Mouse (Mus musculus): ENCODE measurements around the gene Babam2.
A peak's percentile ranks its signal among the peaks of the same experiment; 100 is the strongest.

Babam2 gene

DNA sequence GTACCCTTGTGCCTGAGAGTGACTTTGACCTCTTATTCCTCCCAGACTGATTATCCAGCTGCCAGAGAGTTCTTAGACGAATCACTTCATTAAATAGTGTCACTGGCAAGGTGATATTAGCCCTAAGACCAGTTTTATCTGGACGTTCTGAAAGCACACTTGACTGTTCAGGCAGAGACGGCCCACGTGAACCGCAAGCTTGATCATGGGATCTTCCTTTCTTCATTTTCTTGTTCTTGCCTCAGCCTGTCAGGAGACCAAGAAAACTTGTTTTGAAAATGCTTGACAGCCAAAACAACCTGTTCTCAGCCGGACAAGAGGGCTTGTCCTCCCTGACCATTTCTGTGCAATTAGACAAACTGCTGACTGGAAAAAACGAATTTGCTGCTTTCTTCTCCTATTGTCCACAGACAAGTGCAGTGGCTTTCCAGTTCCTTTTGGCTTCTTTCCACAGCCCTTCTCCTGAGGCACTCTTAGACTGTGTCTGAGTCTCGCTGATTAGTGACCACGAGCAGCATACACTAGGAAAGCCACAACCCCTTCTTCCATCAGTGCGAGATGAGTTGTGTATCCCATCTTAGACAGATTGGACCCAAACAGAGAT, 372.2 kb downstream of the Babam2 start:
- no peak for DNase-seq (ENCODE audit: low read depth in 2 of 2, low spot score in 2 of 2)

- DNase-seq (ENCODE audit: low read depth in 2 of 2, low spot score in 2 of 2), result no peak
Measured at GRCm38 (mm10) chr5:32070781-32071180, 373.3 kb downstream of the Babam2 start.

DNA sequence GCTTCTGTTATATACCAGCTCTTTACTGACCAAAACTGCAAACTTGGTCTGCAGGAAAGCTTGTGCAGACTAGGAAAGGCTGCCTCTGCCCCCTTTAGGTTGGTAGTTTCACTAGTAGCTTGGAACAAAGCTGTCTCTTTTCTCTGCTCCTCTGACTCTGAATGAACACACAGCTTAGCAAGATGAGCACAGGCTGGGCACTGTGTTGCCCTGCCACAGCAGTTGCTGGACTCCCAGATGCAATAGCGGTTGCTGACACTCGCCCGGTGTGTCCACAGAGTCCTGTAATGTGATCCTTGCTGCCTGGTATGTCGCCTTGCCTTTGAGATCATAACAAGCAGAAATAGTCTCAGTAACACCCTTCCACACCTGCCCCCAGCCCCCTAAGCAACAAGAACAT, 373.8 kb downstream of the Babam2 start:
- no peak for DNase-seq (ENCODE audit: low read depth in 2 of 2, low spot score in 2 of 2)

- DNase-seq (ENCODE audit: low read depth in 2 of 2, low spot score in 2 of 2), result no peak
Measured at GRCm38 (mm10) chr5:32071824-32072223, 374.3 kb downstream of the Babam2 start.

DNA sequence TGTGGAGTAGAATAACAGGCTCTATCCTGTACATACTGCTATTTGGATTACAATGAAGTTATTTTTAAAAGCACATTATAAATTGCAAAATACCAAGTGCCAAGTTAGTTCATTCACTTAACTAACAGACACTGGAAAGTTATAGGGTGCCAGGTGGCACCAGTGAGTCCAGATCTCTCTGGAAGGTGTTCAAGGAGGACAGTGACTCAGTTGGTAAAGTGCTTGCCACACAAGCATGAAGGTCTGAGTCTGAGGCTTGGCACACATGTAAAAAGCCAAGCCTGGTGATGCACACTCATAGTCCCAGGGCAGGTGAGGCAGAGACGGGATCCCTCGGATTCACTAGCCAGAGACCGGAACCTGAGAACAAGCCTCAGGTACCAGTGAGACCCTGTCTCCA, 375.4 kb downstream of the Babam2 start:
- no peak for DNase-seq (ENCODE audit: low read depth in 2 of 2, low spot score in 2 of 2)

GRCm38 (mm10) chr5:32074053-32074452, 376.6 kb downstream of the Babam2 start:
- DNase-seq (ENCODE audit: low read depth in 2 of 2, low spot score in 2 of 2), result no peak

DNA sequence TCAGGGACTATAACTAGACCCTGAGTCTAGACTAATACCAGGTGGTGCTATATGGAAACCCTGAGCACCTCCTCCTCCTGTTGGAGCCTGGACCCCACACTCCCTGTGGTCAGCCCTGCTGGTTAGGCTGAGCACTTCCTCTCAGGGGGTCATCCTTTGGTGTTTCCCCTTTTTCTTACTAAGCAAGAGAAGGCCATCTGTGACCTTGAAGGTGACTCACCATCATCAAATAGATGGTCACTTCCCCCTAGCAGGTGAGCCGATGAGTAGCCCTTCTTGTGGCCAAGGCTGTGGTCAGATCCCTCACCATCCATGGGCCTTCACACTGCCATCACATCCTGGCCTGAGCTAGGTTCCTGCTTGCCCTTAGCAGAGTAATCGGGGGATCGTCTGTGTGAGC, 379.7 kb downstream of the Babam2 start:
- no peak for DNase-seq (ENCODE audit: low read depth in 2 of 2, low spot score in 2 of 2)

DNA sequence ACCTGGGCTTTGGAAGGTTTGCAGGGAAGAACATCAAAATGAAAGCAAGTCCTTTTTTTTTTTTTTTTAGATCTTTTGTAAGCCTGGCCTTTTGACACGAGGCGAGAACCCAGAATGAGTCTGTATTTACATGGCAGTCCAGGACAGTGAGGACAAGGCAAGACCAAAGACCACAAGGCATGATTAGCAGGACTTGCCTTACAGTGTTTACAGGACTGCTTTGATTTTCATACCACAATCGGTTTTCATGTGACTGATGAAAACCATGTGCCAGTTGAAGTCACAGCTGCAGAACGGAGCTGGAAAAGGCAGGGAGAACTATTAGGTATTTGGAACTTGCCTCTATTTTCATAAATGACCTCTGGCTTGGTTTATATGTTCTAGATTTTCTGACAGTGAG, 381.5 kb downstream of the Babam2 start:
- no peak for DNase-seq (ENCODE audit: low read depth in 2 of 2, low spot score in 2 of 2)

DNA sequence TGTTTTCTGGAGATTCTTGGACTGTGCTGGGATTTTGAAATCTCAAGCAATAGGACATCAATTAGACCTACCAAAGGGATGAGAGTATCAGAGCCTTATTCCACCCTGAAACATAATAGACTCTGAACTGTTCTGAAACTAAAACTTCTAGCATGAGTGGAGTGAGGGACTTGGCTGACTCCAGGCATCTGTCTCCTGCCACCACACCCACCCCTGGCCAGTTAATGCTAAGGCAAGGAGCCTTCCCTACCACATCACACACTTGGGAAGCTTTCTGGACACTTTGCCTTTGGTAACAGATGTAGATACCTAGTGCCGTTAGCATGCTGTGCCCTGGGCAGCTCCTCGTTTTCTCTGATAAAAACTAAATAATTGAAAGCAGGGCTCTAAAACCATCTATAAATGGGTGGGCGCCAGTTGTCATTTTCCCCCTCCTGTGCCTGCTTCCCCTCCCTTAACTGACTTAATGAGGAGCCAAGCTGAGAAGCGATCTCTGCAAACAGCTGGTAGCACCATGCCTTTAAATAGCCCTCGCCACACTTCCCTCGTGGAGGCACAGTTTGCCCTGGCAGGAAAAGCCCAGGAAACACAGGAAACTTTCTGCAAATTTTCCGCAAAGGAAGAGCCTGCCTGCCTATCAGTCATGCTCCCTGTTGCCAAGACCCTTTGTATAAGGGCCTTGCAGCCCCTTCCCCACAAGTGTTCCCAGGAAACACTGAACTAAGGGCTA, 383.2 kb downstream of the Babam2 start:
- DNase-seq (ENCODE audit: low read depth in 2 of 2, low spot score in 2 of 2), result no peak

GRCm38 (mm10) chr5:32084401-32084804, 386.9 kb downstream of the Babam2 start:
- no peak for DNase-seq (ENCODE audit: low read depth in 2 of 2, low spot score in 2 of 2)

DNA sequence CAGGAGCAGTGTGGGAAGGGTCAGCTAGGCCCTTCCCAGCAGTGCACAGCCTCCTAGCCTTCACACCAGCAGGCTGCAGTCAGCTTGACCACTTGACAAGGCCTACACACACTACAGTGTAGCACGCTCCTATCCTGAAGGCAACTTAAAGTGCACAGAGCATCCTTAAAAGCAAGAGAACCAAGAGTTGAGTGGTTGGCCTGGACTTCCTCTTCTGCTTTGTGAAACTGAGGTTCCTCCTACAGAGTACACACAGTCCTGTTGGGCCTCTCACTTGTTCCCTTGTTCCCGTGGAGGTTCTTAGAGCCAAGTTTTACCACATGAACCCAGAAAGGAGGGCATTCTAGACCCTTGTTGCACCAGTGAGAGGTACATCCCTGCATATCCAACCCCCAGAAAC, 388.1 kb downstream of the Babam2 start:
- DNase-seq (ENCODE audit: low read depth in 2 of 2, low spot score in 2 of 2), result no peak

DNA sequence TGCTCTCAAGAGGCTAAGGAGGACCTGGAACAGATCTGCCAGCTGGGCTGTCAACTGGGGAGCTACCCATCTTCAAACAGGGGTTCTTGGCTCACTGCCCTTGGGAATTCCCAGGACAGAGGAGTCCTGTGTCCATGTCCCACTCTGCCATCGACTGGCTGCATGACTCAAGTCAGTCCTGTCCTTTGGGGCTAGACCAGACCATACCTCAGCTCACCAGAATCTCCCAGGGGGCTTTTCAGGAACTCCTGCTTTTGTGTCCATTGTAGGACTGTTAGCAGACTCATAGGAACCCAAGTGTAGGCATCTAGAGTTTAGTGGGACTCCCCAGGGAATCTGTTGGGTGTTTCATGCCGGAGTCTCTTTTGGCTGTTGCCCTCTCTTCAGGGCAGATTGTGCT, 388.5 kb downstream of the Babam2 start:
- DNase-seq (ENCODE audit: low read depth in 2 of 2, low spot score in 2 of 2), result no peak

- no peak for DNase-seq (ENCODE audit: low read depth in 2 of 2, low spot score in 2 of 2)
Measured at GRCm38 (mm10) chr5:32086526-32087090, 389.1 kb downstream of the Babam2 start.

- DNase-seq (ENCODE audit: low read depth in 2 of 2, low spot score in 2 of 2), result no peak
Measured at GRCm38 (mm10) chr5:32089481-32089880, 392.0 kb downstream of the Babam2 start.

DNA sequence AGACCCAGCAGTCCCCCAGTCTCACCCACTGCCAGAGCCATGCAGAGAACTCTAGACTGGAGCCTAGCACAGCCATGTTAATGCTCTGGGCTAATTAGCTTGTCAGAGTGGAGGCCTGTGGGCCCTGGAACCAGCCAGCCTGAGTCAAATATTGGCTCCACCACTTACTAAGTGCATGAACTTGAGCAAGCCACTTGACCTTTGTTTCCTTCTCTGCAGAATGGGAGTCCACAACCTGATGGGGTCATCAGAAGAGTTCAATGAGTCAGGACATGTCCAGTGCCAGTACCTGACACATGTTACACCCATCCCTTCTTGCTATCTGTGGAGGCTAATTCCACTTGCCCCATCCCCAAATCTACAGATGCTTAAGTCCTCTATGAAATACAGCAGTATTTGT, 394.8 kb downstream of the Babam2 start:
- DNase-seq (ENCODE audit: low read depth in 2 of 2, low spot score in 2 of 2), result no peak

GRCm38 (mm10) chr5:32098691-32099090, 401.2 kb downstream of the Babam2 start:
- no peak for DNase-seq (ENCODE audit: low read depth in 2 of 2, low spot score in 2 of 2)

GRCm38 (mm10) chr5:32102484-32102883, 405.0 kb downstream of the Babam2 start:
- no peak for DNase-seq (ENCODE audit: low read depth in 2 of 2, low spot score in 2 of 2)

GRCm38 (mm10) chr5:32102971-32103431, 405.5 kb downstream of the Babam2 start:
- DNase-seq (ENCODE audit: low read depth in 2 of 2, low spot score in 2 of 2), result no peak

- no peak for DNase-seq (ENCODE audit: low read depth in 2 of 2, low spot score in 2 of 2)
Measured at GRCm38 (mm10) chr5:32103545-32103944, 406.1 kb downstream of the Babam2 start.

DNA sequence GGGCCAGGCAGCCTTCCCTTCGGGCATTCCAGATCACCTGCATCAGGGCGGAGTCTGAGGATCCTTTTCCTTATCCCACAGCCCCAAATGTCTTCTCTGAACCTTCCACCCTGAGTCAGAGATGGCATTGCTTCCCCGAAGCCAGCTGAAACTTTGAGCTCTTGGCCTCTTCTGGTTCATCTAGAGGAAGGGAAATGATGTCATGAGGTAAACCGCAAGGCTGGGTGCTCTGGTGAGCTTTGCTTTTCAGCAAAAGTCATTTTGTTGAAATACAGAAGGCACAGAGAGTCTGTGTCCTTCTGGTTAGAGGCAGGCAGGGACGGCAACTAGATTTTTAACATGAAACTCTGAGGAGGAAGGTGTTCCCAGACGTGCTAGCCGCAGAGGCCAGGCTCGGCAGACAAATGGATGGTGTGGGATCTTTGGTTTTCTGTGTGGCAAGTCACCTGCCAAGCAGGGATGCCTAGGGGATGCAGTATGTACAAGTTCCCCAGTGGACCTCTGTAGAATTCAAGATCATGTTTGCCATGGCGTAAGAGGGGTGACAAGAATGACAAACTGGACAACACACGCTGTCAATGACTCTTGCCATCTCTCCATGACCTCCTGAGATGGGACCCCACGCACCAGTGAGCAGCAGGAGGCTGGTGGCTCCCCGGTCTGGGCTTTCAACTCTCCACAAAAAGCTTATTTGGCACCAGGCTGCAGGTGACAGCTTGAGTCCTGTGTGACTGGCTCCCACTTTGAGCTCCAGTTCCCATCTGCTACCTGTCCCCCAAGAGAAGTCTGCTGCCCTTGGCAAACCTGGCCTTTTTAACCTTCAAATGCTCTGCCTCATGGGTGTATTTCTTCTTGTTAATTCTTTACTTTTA, 406.9 kb downstream of the Babam2 start:
- DNase-seq (ENCODE audit: low read depth in 2 of 2, low spot score in 2 of 2), result peak; percentile 70 to 79

- DNase-seq (ENCODE audit: low read depth in 2 of 2, low spot score in 2 of 2), result no peak
Measured at GRCm38 (mm10) chr5:32106473-32107140, 409.1 kb downstream of the Babam2 start.
